Mouse (Mus musculus) megakaryocyte-erythroid progenitor cell, adult 5-6 weeks (primary cell): ENCODE data around the gene Olfr750. TPM values are rescaled to one million over a fixed set of nuclear protein-coding genes. Genes with fewer than 3 reads are reported as not detected.
A peak's percentile ranks its signal among the peaks of the same experiment; 100 is the strongest.

Experiments used
- ATAC-seq: replicated peaks from 2 replicates; pipeline ENCODE4 v1.8.0; 2016; ENCODE audit warnings: mild to moderate bottlenecking, inconsistent platforms; ENCODE audit not compliant: severe bottlenecking, poor library complexity, low FRiP score, low TSS enrichment
- total RNA-seq, 2 experiments: library from RNA; stranded (forward) in 1 of 2; stranded (reverse) in 1 of 2; fragments of 200-1000, 215-1000 nt in 1 of 2; fragments of >200 nt in 1 of 2; fragmentation: Nextera tagmentation in 1 of 2; gene quantifications; 2 replicates each; pipeline ENCODE4 v1.2.3; 2014 to 2017

Olfr750 gene
- total RNA-seq, 2 experiments from 2014 or later, result not detected

- ATAC-seq, result peak; percentile 86
Measured at GRCm38 (mm10) chr14:51088970-51089673, 14.9 kb upstream of the Olfr750 start.

GRCm38 (mm10) chr14:51088166-51088969, 14.1 kb upstream of the Olfr750 start:
- peak; percentile 29 for ATAC-seq

- no peak for ATAC-seq
Measured at GRCm38 (mm10) chr14:51087762-51088161, 13.5 kb upstream of the Olfr750 start.

GRCm38 (mm10) chr14:51085911-51086310, 11.7 kb upstream of the Olfr750 start:
- no peak for ATAC-seq

GRCm38 (mm10) chr14:51085086-51085485, 10.9 kb upstream of the Olfr750 start:
- no peak for ATAC-seq

- ATAC-seq, result no peak
Measured at GRCm38 (mm10) chr14:51083805-51084204, 9.6 kb upstream of the Olfr750 start.

- peak; percentile 42 for ATAC-seq
Measured at GRCm38 (mm10) chr14:51082599-51083581, 8.7 kb upstream of the Olfr750 start.

- no peak for ATAC-seq
Measured at GRCm38 (mm10) chr14:51081035-51081434, 6.8 kb upstream of the Olfr750 start.

GRCm38 (mm10) chr14:51079180-51079579, 4.9 kb upstream of the Olfr750 start:
- ATAC-seq, result no peak

- 0 out of 2 replicates have a peak, but pooled peaks have one; percentile 35 for ATAC-seq
Measured at GRCm38 (mm10) chr14:51069617-51070016, 4.6 kb downstream of the Olfr750 start.

GRCm38 (mm10) chr14:51068956-51069355, 5.3 kb downstream of the Olfr750 start:
- no peak for ATAC-seq

GRCm38 (mm10) chr14:51060761-51061160, 13.5 kb downstream of the Olfr750 start:
- ATAC-seq, result no peak

GRCm38 (mm10) chr14:51057401-51057831, 16.8 kb downstream of the Olfr750 start, which contains the start of gene Rnase12:
Gene Rnase12 (minus strand): TSS chr14:51057661.
- ATAC-seq, result peak; percentile 72

GRCm38 (mm10) chr14:51054243-51055237, 19.7 kb downstream of the Olfr750 start:
- peak; percentile 37 for ATAC-seq

GRCm38 (mm10) chr14:51053176-51053575, 21.1 kb downstream of the Olfr750 start:
- ATAC-seq, result no peak

GRCm38 (mm10) chr14:51051941-51052340, 22.3 kb downstream of the Olfr750 start:
- no peak for ATAC-seq

GRCm38 (mm10) chr14:51050063-51050462, 24.2 kb downstream of the Olfr750 start, which contains the start of gene Rnase11:
Gene Rnase11 (minus strand): TSS chr14:51050163.
- ATAC-seq, result no peak

- ATAC-seq, result no peak
Measured at GRCm38 (mm10) chr14:51047846-51048245, 26.4 kb downstream of the Olfr750 start.
